Mouse (Mus musculus): ENCODE measurements around the gene Wdtc1. TPM values are rescaled to one million over a fixed set of nuclear protein-coding genes. Genes with fewer than 3 reads are reported as not detected.

The Wdtc1 gene
- polyA plus RNA-seq, 1 experiment from 2014 or later, result 25.6 TPM

GRCm38 (mm10) chr4:133307331-133307730, 46.0 kb downstream of the Wdtc1 start:
- Histone ChIP-seq H3K27me3 (ENCODE audit: control insufficient read depth, insufficient read depth, low read length) (no peaks in the 10 kb centered on the region), H3K36me3 (replicated peaks; ENCODE audit: control insufficient read depth, insufficient read depth) (peaks cover 46% of the 10 kb centered on the region), H3K4me2 (replicated peaks) (no peak overlapping the region), H3K9me3 (ENCODE audit: control insufficient read depth, low read length) (no peaks in the 10 kb centered on the region), H3K4me1 (replicated peaks; ENCODE audit: control insufficient read depth, insufficient read depth, low read length) (no peaks in the 10 kb centered on the region), H3K9ac (no peak overlapping the region), H3K4me3 (replicated peaks; ENCODE audit: low read length) (no peak overlapping the region), H3K27ac (no peak overlapping the region)
- ATAC-seq (ENCODE audit: low FRiP score) (no peak), DNase-seq (ENCODE audit: low spot score) (peak; percentile 53)
- 47% methylated on average over 3 of the region's 3 CpGs for WGBS

GRCm38 (mm10) chr4:133305825-133306224, 47.5 kb downstream of the Wdtc1 start:
- H3K4me3 ChIP-seq (replicated peaks; ENCODE audit: low read length), result no peak overlapping the region
- DNase-seq (ENCODE audit: low spot score) (no peak), ATAC-seq (ENCODE audit: low FRiP score) (no peak)
- H3K27ac ChIP-seq, result no peak overlapping the region
- H3K27me3 ChIP-seq (ENCODE audit: control insufficient read depth, insufficient read depth, low read length), result no peaks in the 10 kb centered on the region
- H3K4me1 ChIP-seq (replicated peaks; ENCODE audit: control insufficient read depth, insufficient read depth, low read length), result no peaks in the 10 kb centered on the region
- WGBS, result 92% methylated on average over 7 of the region's 7 CpGs
- H3K9ac ChIP-seq, result no peak overlapping the region
- H3K9me3 ChIP-seq (ENCODE audit: control insufficient read depth, low read length), result no peaks in the 10 kb centered on the region
- H3K36me3 ChIP-seq (replicated peaks; ENCODE audit: control insufficient read depth, insufficient read depth), result peaks cover 47% of the 10 kb centered on the region
- no peak overlapping the region for H3K4me2 ChIP-seq (replicated peaks)

GRCm38 (mm10) chr4:133304770-133305169, 48.5 kb downstream of the Wdtc1 start:
- no peak overlapping the region for H3K4me2 ChIP-seq (replicated peaks)
- peaks cover 53% of the 10 kb centered on the region for H3K36me3 ChIP-seq (replicated peaks; ENCODE audit: control insufficient read depth, insufficient read depth)
- H3K27ac ChIP-seq, result no peak overlapping the region
- no peaks in the 10 kb centered on the region for H3K4me1 ChIP-seq (replicated peaks; ENCODE audit: control insufficient read depth, insufficient read depth, low read length)
- ATAC-seq (ENCODE audit: low FRiP score) (no peak), DNase-seq (ENCODE audit: low spot score) (no peak)
- WGBS, result 90% methylated on average over 7 of the region's 7 CpGs
- no peak overlapping the region for H3K9ac ChIP-seq
- H3K27me3 ChIP-seq (ENCODE audit: control insufficient read depth, insufficient read depth, low read length), result no peaks in the 10 kb centered on the region
- H3K9me3 ChIP-seq (ENCODE audit: control insufficient read depth, low read length), result no peaks in the 10 kb centered on the region
- H3K4me3 ChIP-seq (replicated peaks; ENCODE audit: low read length), result no peak overlapping the region

GRCm38 (mm10) chr4:133302668-133303067, 50.6 kb downstream of the Wdtc1 start:
- Histone ChIP-seq H3K4me1 (replicated peaks; ENCODE audit: control insufficient read depth, insufficient read depth, low read length) (peaks cover 9% of the 10 kb centered on the region), H3K4me2 (replicated peaks) (no peak overlapping the region), H3K9ac (no peak overlapping the region), H3K27ac (no peak overlapping the region), H3K36me3 (replicated peaks; ENCODE audit: control insufficient read depth, insufficient read depth) (peaks cover 44% of the 10 kb centered on the region), H3K9me3 (ENCODE audit: control insufficient read depth, low read length) (no peaks in the 10 kb centered on the region), H3K4me3 (replicated peaks; ENCODE audit: low read length) (no peak overlapping the region), H3K27me3 (ENCODE audit: control insufficient read depth, insufficient read depth, low read length) (no peaks in the 10 kb centered on the region)
- DNase-seq (ENCODE audit: low spot score) (no peak), ATAC-seq (ENCODE audit: low FRiP score) (no peak)
- WGBS, result 91% methylated on average over 5 of the region's 5 CpGs

GRCm38 (mm10) chr4:133301802-133302201, 51.5 kb downstream of the Wdtc1 start:
- DNase-seq (ENCODE audit: low spot score) (peak; percentile 82), ATAC-seq (ENCODE audit: low FRiP score) (no peak)
- Histone ChIP-seq H3K9ac (no peak overlapping the region), H3K27me3 (ENCODE audit: control insufficient read depth, insufficient read depth, low read length) (no peaks in the 10 kb centered on the region), H3K4me2 (replicated peaks) (no peak overlapping the region), H3K4me3 (replicated peaks; ENCODE audit: low read length) (no peak overlapping the region), H3K27ac (no peak overlapping the region), H3K9me3 (ENCODE audit: control insufficient read depth, low read length) (no peaks in the 10 kb centered on the region), H3K4me1 (replicated peaks; ENCODE audit: control insufficient read depth, insufficient read depth, low read length) (peaks cover 13% of the 10 kb centered on the region), H3K36me3 (replicated peaks; ENCODE audit: control insufficient read depth, insufficient read depth) (peaks cover 44% of the 10 kb centered on the region)
- WGBS, result 22% methylated on average over 4 of the region's 4 CpGs

GRCm38 (mm10) chr4:133300421-133300820, 52.9 kb downstream of the Wdtc1 start:
- peaks cover 13% of the 10 kb centered on the region for H3K4me1 ChIP-seq (replicated peaks; ENCODE audit: control insufficient read depth, insufficient read depth, low read length)
- ATAC-seq (ENCODE audit: low FRiP score) (no peak), DNase-seq (ENCODE audit: low spot score) (no peak)
- no peak overlapping the region for H3K9ac ChIP-seq
- H3K27me3 ChIP-seq (ENCODE audit: control insufficient read depth, insufficient read depth, low read length), result no peaks in the 10 kb centered on the region
- H3K9me3 ChIP-seq (ENCODE audit: control insufficient read depth, low read length), result no peaks in the 10 kb centered on the region
- no peak overlapping the region for H3K4me3 ChIP-seq (replicated peaks; ENCODE audit: low read length)
- H3K36me3 ChIP-seq (replicated peaks; ENCODE audit: control insufficient read depth, insufficient read depth), result peaks cover 48% of the 10 kb centered on the region
- H3K27ac ChIP-seq, result no peak overlapping the region
- WGBS, result 83% methylated on average over 11 of the region's 11 CpGs
- no peak overlapping the region for H3K4me2 ChIP-seq (replicated peaks)

- peak; percentile 19; the same call in 1 of the 2 replicates for ATAC-seq (ENCODE audit: low FRiP score)
Measured at GRCm38 (mm10) chr4:133299701-133300100, 53.6 kb downstream of the Wdtc1 start.

GRCm38 (mm10) chr4:133298516-133299365, 54.5 kb downstream of the Wdtc1 start:
- Histone ChIP-seq H3K27me3 (ENCODE audit: control insufficient read depth, insufficient read depth, low read length) (no peaks in the 10 kb centered on the region), H3K4me2 (replicated peaks) (no peak overlapping the region), H3K4me1 (replicated peaks; ENCODE audit: control insufficient read depth, insufficient read depth, low read length) (peaks cover 13% of the 10 kb centered on the region), H3K9ac (peak overlapping the region; percentile 24; the same call in 1 of the 2 replicates), H3K27ac (peak overlapping the region; percentile 68), H3K36me3 (replicated peaks; ENCODE audit: control insufficient read depth, insufficient read depth) (peaks cover 47% of the 10 kb centered on the region), H3K9me3 (ENCODE audit: control insufficient read depth, low read length) (no peaks in the 10 kb centered on the region), H3K4me3 (replicated peaks; ENCODE audit: low read length) (no peak overlapping the region)
- peak; percentile 34 for ATAC-seq (ENCODE audit: low FRiP score)
- peak; percentile 54 for DNase-seq (ENCODE audit: low spot score)
- WGBS, result 29% methylated on average over 12 of the region's 12 CpGs

More at GRCm38 (mm10) chr4:133299701-133300100, 53.6 kb downstream of the Wdtc1 start:
- Histone ChIP-seq H3K36me3 (replicated peaks; ENCODE audit: control insufficient read depth, insufficient read depth) (peaks cover 50% of the 10 kb centered on the region), H3K27me3 (ENCODE audit: control insufficient read depth, insufficient read depth, low read length) (no peaks in the 10 kb centered on the region), H3K9me3 (ENCODE audit: control insufficient read depth, low read length) (no peaks in the 10 kb centered on the region), H3K9ac (no peak overlapping the region), H3K4me2 (replicated peaks) (no peak overlapping the region), H3K4me1 (replicated peaks; ENCODE audit: control insufficient read depth, insufficient read depth, low read length) (peaks cover 13% of the 10 kb centered on the region), H3K27ac (peak overlapping the region; percentile 68), H3K4me3 (replicated peaks; ENCODE audit: low read length) (no peak overlapping the region)
- no peak for DNase-seq (ENCODE audit: low spot score)
- WGBS, result 51% methylated on average over 5 of the region's 5 CpGs

GRCm38 (mm10) chr4:133297801-133298238, 55.5 kb downstream of the Wdtc1 start:
- no peak overlapping the region for H3K4me3 ChIP-seq (replicated peaks; ENCODE audit: low read length)
- no peak overlapping the region for H3K4me2 ChIP-seq (replicated peaks)
- ATAC-seq (ENCODE audit: low FRiP score), result peak; percentile 84
- peaks cover 38% of the 10 kb centered on the region for H3K36me3 ChIP-seq (replicated peaks; ENCODE audit: control insufficient read depth, insufficient read depth)
- H3K4me1 ChIP-seq (replicated peaks; ENCODE audit: control insufficient read depth, insufficient read depth, low read length), result peaks cover 22% of the 10 kb centered on the region
- H3K9me3 ChIP-seq (ENCODE audit: control insufficient read depth, low read length), result no peaks in the 10 kb centered on the region
- peak overlapping the region; percentile 68 for H3K27ac ChIP-seq
- WGBS, result 3% methylated on average over 5 of the region's 5 CpGs
- H3K9ac ChIP-seq, result peak overlapping the region; percentile 14; the same call in 1 of the 2 replicates
- no peaks in the 10 kb centered on the region for H3K27me3 ChIP-seq (ENCODE audit: control insufficient read depth, insufficient read depth, low read length)
- DNase-seq (ENCODE audit: low spot score), result peak; percentile 91
